Mouse (Mus musculus): ENCODE data around the gene Olfr98. TPM values are rescaled to one million over a fixed set of nuclear protein-coding genes. Genes with fewer than 3 reads are reported as not detected.
"Not testable (repeated sequence)": the region's sequence is repeated elsewhere in the genome, so short reads cannot be mapped to it uniquely, and the experiment has no call there.

Gene Olfr98
- not detected for total RNA-seq (2021)
- long read RNA-seq, experiment 1, result 0 reads
- long read RNA-seq, experiment 2, result 0 reads

DNA sequence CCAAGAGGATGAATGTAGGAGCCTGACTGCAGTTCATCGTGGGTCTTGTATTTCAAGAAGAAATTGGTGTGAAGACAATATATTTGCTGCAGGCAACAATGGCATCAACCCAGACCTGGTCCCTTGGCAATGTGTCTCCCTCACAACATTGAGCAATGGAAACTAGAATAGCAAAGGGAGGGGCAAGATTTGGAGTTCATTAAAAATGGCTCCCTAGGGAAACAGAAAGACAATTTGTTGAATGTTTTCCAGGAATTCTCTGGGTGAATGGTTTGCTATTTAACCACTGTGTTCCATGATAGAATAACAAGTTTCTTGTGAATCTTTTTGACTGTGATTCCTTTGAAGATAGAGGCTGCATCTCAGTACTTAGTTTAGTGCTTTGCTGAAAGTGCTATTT lies at the start of gene Olfr98:
Gene Olfr98, minus strand, starts transcription at position 124 of the 400 bp plus-strand sequence.
- intact Hi-C loops (cut with DNase I; ENCODE audit: low total_unique reads), result no loop called here
- no peak for DNase-seq

DNA sequence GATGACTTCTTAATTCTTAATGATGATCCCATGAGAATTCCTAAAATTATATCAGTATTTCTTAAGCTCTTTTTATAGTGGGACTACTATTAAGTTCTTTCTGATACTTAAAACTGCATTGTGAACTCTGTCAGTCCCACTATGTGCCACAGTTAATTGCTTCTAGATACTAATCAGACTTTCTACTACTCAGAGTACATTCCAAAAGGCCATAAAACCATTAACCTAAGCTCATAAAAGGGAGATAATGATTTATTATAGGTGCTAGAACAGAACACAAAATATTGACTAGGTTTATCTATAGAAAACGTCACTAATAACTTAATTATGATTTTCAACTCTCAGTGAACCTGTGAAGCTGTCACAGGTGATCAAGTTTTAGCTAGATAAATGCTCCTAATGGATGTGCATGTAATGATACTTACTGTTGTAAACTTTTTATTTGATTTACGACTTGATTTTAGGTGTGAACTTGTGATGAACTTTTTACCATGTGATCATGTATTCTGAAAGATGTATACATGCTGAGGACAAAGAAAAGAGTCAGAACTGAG lies 46.7 kb upstream of the Olfr98 start:
- intact Hi-C loops (cut with DNase I; ENCODE audit: low total_unique reads), result no loop called here
- no peak for DNase-seq

DNA sequence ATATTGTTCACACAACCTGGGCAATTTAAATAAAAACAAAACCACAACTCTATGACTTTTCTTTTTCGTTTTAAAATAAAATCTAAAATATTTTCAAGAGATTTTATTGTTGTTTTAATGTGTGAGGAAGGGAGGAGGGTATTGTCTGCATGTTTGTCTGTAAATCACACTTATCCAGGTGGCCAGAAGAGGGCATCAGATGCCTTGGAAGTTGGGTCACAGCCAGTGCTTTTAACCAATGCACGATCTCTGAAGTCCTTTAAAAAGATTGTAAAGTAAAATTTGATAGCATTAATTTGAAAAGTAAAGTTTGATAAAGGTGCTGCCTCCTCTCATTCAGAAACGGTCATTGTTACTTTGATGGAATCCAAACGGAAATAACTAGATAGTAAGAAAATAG lies 44.9 kb upstream of the Olfr98 start:
- no peak for DNase-seq
- intact Hi-C loops (cut with DNase I; ENCODE audit: low total_unique reads), result no loop called here

DNA sequence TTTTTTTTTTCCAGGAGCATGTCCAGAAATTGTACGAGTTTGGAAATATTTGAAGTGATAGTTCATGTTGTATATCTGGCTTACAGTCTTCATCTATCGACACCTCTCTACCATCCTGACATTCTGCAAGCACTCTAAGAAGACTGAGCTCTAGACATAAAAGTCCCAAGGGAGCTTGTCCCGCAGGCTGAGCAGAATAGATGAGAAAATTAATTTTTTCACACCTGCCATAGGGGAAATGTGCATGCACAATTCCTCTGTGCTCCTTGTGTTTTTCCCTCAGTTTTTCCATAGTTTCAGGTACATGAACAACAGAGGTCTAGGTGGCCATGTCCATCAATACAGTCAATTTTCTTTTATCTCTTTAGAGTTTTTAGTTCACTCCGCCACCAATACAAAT lies 40.7 kb upstream of the Olfr98 start, which contains the start of gene Olfr101:
Gene Olfr101, minus strand, starts transcription at position 101 of the 400 bp plus-strand sequence.
- intact Hi-C loops (cut with DNase I; ENCODE audit: low total_unique reads), result no loop called here
- no peak for DNase-seq

DNA sequence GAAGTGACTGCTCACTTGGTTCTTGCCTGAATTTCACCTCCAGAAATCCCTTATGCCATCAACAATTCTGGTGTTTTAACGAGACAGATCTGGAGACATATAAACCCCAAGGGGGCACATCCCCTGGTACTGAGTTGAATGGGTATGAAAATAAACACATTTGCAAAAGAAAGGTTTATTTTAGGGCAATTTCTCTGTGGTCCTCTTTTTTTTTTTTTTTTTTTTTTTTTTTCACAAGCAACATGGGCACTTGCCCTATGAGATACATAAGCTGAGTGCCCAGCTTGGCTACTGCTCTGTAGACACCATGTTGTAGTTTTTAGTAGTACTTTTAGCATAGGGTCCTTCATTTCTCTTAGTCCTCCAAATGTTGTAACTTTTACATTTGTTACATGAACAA lies 19.8 kb upstream of the Olfr98 start, which contains the start of gene Olfr99:
Gene Olfr99, minus strand, starts transcription at position 101 of the 400 bp plus-strand sequence.
- DNase-seq, result no peak
- intact Hi-C loops (cut with DNase I; ENCODE audit: low total_unique reads), result no loop called here

DNA sequence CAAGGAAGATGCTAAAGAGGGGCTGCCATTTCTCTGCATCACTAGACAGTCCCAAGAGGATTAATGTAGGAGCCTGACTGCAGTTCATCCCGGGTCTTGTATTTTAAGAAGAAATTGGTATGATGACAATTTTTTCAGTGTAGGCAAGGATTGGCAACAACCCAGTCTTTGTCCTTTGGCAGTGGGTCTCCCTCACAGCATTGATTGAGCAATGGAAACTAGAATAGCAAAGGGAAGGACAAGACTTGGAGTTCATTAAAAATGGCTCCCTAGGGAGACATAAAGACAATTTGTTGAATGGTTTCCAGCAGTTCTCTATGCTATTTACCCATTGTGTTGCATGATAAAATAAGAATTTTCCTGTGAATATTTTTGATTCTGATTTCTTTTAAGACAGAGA lies 16.8 kb upstream of the Olfr98 start:
- intact Hi-C loops (cut with DNase I; ENCODE audit: low total_unique reads), result no loop called here
- DNase-seq, result peak; percentile 9

DNA sequence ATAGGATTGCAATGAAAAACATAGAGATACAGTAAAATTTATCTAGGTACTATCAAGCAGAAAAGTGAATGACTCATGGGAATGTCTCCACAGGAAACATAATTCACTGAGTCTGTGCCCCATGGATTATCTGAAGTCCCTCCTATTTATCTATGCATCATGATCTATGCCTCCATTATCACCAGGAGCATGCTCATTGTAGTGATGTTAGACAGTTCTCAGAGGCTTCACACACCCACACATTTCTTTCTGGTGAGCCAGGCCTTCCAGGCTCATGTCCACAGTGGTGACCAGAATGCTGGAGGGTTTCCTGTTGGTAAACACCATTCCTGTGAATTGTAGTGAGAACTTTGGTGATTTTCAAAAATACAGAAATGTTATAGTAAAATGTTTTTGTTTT lies 13.0 kb upstream of the Olfr98 start:
- DNase-seq, result no peak
- intact Hi-C loops (cut with DNase I; ENCODE audit: low total_unique reads), result no loop called here

DNA sequence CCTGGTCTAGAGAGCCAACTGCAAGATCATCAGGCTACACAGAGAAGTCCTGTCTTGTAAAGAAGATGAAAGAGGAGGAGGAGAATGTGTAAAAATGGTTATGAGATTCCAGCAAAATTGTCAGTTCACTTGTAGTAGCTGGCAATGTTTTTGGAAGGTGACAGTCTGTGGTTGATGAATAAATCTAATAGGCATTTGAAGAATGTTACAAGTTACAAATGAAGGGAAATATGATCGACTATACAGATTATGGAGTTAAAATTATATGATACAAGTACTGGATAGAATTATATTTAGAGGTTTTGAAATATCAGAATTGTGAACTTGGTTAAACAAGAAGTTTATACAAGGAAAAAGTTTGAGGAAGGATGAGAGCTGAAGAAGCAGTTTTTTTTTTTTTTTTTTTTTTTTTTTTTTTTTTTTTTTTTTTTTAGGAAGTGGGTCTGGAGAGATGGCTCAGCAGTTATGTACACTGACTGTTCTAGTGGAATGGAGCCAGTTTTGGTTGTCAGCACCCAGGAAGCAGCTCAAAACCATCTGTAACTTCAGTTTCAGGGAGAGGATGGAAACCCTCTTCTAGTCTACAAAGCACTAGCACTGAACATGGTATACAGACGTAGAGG lies 12.2 kb upstream of the Olfr98 start:
- intact Hi-C loops (cut with DNase I; ENCODE audit: low total_unique reads), result no loop called here
- DNase-seq, result no peak

DNA sequence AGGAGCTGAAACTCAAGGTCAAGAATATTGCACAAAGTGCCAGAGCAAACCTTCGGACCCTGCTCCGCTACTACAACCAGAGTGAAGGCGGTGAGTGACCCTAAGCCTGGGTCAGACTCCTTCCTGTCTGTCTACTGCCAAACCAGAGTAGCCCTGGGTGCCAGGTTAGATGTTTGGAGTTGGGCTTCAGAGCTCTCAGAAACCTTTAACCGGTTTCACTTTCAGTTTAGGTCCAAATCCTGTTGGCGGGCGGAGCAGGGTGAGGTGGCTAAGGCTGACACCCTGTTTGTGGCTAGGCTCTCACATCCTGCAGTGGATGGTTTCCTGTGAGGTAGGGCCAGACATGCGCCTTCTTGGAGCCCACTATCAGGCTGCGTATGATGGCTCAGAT lies 7.1 kb upstream of the Olfr98 start:
- intact Hi-C loops (cut with DNase I; ENCODE audit: low total_unique reads), result no loop called here
- peak; percentile 32 for DNase-seq

DNA sequence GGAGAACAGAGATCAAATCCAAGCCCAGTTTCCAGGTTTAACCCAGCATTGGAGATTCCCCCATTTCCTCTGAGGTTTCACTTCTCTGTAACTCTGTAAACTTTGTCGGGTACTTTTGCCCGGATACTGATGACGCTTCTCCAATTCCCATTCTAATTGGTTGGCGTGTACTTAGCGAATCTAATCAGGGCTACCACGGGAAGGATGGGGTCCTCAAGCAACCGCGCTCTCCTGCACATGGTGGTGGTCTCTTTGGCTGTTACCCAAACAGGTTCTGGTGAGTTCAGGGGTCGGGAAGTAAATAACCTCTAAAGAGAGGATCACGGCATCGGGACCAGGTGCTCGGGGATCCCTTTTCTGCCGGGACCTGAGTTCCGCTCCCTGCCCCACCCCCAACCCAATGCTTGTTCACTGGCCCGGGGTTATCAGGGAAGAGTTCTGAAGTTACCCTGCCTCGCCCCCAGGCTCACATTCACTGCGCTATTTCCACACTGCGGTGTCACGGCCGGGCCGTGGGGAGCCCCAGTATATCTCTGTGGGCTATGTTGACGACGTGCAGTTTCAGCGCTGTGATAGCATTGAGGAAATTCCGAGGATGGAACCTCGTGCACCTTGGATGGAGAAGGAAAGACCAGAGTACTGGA lies 6.6 kb upstream of the Olfr98 start, which contains the start of gene H2-M3:
Gene H2-M3, plus strand, starts transcription at position 163 of the 644 bp plus-strand sequence.
- peak; percentile 75 for DNase-seq
- intact Hi-C loops (cut with DNase I; ENCODE audit: low total_unique reads), result no loop called here

DNA sequence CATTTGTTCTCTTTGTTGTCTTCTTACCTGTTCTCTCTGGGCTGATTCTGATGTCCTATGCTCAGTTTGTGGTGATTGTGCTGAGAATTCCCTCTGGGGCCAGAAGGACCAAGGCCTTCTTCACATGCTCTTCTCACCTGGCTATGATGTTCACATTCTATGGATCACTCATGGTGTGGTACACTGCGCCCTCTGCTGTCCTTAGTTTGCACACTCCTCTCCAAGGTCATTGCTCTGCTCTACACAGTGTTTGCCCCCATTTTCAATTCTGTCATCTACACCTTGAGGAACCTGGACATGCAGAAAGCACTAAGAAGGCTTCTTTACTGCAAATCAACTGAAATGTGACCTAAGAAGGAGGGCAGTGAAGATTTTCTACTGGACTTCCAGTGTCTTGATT lies 13.0 kb downstream of the Olfr98 start:
- no peak for DNase-seq
- intact Hi-C loops (cut with DNase I; ENCODE audit: low total_unique reads), result no loop called here

DNA sequence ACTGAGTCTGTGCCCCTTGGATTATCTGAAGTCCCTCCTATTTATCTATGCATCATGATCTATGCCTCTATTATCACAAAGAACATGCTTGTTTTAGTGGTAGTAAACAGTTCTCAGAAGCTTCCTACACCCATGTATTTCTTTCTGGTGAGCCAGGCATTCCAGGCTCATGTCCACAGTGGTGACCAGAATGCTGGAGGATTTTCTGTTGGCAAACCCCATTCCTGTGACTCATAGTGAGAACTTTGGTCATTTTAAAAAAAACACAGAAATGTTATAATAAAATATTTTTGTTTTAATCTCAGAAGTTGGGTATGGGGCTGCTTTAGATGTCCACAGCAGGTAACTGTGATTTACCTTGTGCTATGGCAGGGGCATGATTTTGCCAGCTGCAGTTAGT lies 14.1 kb downstream of the Olfr98 start:
- intact Hi-C loops (cut with DNase I; ENCODE audit: low total_unique reads), result no loop called here

DNA sequence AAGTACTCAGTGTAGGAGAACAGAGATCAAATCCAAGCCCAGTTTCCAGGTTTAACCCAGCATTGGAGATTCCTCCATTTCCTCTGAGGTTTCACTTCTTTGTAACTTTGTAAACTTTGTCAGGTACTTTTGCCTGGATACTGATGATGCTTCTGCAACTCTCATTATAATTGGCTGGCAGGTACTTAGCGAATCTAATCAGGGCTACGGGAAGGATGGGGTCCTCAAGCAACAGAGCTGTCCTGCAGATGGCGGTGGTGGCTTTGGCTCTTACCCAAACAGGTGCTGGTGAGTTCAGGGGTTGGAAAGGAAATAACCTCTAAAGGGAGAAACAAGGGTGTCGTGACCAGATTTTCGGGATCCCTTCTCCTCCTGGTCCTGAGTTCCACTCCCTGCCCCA lies 16.8 kb downstream of the Olfr98 start:
- intact Hi-C loops (cut with DNase I; ENCODE audit: low total_unique reads), result no loop called here
- DNase-seq, result no peak

More for the DNA sequence above, 14.1 kb downstream of the Olfr98 start:
- DNase-seq, result no peak

DNA sequence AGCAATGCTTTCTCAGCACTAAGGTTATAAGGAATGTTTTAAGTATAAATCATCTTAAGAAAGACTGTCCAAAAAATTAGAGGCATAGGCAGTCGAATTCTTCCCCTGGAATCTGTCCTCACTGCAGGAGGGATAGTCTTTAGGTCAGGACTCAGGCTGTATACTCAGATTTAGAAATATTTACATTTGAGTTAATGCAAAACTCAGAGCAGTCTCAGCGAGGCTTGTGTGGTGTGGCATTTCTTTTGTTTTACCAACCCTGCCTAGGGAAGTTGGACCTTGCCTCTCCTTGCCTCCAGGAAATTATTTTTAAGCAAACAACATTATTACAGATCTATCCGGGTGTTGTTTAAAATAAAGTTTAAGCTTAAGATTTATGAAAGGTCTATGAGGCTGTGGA lies 21.4 kb downstream of the Olfr98 start:
- intact Hi-C loops (cut with DNase I; ENCODE audit: low total_unique reads), result no loop called here
- DNase-seq, result no peak

DNA sequence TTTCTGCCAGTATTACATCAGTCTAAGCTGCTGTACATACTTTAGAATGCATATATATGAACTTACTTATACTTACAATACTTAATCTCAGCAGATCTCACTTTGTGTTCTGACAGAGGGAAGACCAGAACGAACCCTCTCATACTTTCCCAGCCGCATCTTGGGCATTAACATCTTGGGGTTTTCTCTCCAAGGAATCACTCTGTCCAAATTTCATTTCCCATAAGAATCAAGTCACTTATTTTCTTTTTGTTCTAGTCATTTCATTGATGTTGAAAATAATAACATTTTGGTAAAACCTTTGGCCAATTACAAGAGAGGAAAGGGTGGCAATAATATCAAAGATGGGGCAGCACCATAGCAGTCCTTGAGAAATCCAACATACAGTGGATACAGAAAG lies 26.3 kb downstream of the Olfr98 start, which contains the start of gene Olfr97:
Gene Olfr97, minus strand, starts transcription at position 101 of the 400 bp plus-strand sequence.
- intact Hi-C loops (cut with DNase I; ENCODE audit: low total_unique reads); DNase-seq: not testable (repeated sequence)

DNA sequence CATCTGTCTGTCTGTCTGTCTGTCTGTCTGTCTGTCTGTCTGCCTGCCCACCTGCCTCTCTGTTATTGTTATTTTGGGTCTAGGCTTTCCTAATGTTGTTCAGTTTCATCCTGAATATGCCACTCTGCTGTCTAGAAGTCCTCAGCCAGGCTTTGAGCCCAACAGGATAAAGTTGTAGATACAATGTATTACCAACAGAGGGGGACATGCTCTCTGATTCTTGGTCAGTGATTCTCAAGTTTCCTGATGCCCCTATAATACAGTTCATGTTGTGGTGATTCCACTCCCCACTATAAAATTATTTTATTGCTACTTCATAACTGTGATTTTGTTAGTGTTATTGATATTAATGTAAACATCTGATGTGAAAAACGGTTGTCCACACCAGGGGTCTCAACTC lies 41.7 kb downstream of the Olfr98 start:
- intact Hi-C loops (cut with DNase I; ENCODE audit: low total_unique reads), result no loop called here
- no peak for DNase-seq

DNA sequence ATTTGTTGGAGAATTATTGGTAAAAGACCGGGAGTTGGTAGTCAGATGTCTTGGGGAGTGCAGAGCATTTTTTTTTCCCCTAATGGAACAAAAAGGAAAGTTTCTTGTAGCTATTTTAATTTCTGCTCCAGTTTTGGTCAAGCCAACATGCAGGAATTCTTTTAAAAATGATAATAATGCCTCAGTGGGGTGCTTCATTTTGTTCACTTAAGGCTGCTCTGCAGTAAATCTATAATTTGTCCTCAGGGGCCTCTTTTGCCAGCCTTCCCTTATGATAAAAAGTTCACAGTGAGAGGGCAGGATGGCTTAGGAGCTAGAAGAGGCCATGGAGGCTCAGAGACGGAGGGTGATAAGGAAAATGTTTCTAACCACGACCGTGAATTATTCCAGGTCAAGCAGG lies 43.7 kb downstream of the Olfr98 start, which contains the start of gene Olfr96:
Gene Olfr96, plus strand, starts transcription at position 301 of the 400 bp plus-strand sequence.
- intact Hi-C loops (cut with DNase I; ENCODE audit: low total_unique reads), result no loop called here
- no peak for DNase-seq

DNA sequence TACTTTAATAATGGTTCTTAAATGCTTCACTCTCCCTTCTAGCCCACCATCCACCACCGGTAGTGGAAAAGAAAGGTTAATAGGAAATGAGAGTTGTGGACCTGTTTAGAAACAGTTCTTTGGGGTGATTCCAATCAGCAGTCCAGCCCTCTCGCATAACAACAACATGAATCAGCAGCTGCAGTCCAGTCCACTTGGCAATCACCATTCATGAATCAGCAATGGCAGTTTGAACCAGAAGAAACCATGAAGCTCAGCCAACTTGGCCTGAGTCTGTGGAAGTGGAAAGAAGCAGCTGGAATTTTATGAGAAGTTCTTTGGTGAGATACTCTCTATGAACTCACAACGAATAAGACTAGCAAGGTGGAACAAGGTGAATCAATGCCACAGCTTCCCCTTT lies 45.1 kb downstream of the Olfr98 start:
- DNase-seq, result peak; percentile 48
- intact Hi-C loops (cut with DNase I; ENCODE audit: low total_unique reads), result no loop called here

DNA sequence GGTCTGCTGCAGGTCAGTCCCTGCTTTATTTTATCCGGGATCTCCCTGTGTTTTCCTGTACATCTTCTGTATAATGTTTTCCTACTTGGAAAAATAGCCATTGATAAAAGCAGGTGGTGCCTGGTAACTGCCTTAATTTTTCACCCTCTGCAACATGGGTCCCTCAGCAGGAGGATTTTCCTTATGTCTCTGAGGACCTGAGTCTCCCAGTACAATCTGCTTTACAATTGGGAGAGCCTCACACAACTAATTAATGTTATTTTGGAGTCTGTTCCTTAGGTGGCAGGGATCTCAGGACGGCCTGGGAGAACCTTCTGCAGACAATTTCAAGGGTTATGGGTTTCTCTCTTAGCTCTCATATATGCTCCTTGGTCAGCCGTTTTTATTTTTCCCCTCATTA lies 50.5 kb downstream of the Olfr98 start, which contains the start of gene Olfr95:
Gene Olfr95, minus strand, starts transcription at position 101 of the 400 bp plus-strand sequence.
- no peak for DNase-seq
- intact Hi-C loops (cut with DNase I; ENCODE audit: low total_unique reads), result no loop called here
